Mouse (Mus musculus): ENCODE measurements around the gene Pcyt1a. TPM values are rescaled to one million over a fixed set of nuclear protein-coding genes. Genes with fewer than 3 reads are reported as not detected.
A peak's percentile ranks its signal among the peaks of the same experiment; 100 is the strongest.

The Pcyt1a gene
- 10 to 100 TPM; 39.6 to 42.7 TPM for total RNA-seq (2021)
- long read RNA-seq, experiment 1, full-length matches to known transcripts: 17 of 27 reads
- long read RNA-seq, experiment 1, partial matches to known transcripts: 10 of 27 reads
- long read RNA-seq, experiment 1, other reads (novel, unspliced or antisense): 0 of 27 reads
- long read RNA-seq, experiment 2, full-length matches to known transcripts: 24 of 34 reads
- long read RNA-seq, experiment 2, partial matches to known transcripts: 6 of 34 reads
- long read RNA-seq, experiment 2, other reads (novel, unspliced or antisense): 4 of 34 reads

DNA sequence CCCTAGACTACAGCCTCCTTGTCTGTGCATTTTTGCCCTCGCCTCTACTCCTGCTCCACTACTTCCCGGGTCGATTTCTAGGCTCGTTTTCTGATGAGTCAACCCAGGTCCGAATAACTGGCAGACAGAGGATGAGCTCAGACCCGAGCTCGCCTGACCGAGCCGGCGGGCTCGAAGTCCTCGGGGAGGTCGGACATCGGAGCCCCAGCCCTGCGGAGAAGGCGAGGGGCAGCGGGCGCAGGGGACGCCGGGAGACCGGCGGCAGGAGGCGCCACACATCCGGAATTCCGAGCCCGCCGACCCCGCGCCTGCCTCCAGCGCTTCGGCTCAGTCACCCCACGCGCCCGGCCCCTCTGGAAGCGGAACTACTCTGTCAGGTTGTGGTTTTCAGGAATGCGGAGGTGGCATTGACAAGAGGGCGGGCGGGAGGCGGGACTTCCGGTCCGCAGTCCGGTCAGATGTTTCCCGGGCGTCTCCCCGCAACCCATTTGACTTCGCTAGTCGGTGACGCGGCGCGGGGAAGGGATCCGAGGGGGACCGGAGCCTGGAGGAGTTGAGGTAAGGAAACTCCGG lies at the start of gene Pcyt1a:
Gene Pcyt1a, plus strand, starts transcription at position 448 of the 573 bp plus-strand sequence.
- peak; percentile 86 to 89 for DNase-seq (ENCODE audit: extremely low spot score in 1 of 2, low spot score in 2 of 2)
- Histone ChIP-seq H3K4me3 (peak within 1 kb of the TSS; percentile 69), H3K27ac (peak within 1 kb of the TSS; percentile 94)
- intact Hi-C loops (cut with DNase I): loop anchor here (1.0 to 2.0 kb wide), 2 partner anchors 11 to 98 kb away; partner anchors contain the start of genes Tctex1d2 and Ubxn7
- TF ChIP-seq CTCF (IDR thresholded peaks at IDR 0.05): peak; percentile 32

DNA sequence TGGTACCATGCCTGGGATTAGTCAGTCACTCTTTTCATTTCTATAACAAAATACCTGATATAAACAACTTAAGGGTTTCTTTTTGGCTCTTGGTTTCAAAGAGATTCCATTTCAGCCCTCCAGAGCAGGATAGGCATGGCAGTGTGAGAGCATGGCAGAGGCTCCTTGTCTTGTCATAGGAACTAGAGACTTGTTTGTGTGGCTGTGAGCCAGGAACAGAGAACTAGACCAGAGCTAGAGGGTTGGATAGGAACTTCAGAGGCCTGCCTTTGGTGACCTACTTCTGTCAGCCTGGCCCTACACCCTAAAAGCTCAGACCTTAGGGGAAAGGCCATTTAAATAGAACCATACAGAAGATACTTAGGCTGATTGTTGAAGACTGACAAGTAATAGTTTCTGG lies 47.8 kb upstream of the Pcyt1a start:
- intact Hi-C loops (cut with DNase I): no loop called here

DNA sequence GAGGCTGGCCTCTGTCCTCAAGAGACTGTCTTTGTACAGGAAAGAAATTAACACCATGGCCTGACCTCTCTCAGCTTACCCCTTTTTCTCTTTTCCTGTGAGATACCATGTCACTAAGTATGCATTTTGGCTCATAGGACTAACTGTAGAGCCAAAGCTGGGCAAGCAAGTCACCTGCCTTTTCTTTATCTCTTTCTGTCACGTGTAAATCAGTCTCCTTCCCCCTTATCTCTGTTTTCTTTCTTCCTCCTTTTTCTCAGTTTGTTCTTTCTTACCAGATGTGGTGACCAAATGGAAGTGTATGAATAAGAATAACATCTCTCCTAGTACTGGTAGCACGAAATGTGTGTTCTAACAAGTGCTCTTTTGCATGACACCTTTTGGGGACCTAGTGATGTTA lies 45.8 kb upstream of the Pcyt1a start:
- intact Hi-C loops (cut with DNase I): no loop called here
- TF ChIP-seq CTCF (IDR thresholded peaks at IDR 0.05): no peak
- DNase-seq (ENCODE audit: extremely low spot score in 1 of 2, low spot score in 2 of 2): no peak

More for the DNA sequence above, 47.8 kb upstream of the Pcyt1a start:
- no peak for DNase-seq (ENCODE audit: extremely low spot score in 1 of 2, low spot score in 2 of 2)
- TF ChIP-seq CTCF (IDR thresholded peaks at IDR 0.05): no peak
- no peak overlapping the region for H3K4me3 ChIP-seq
- no peak overlapping the region for H3K27ac ChIP-seq

GRCm38 (mm10) chr16:32386826-32387225 lies 43.9 kb upstream of the Pcyt1a start:
- Histone ChIP-seq H3K27ac (no peak overlapping the region), H3K4me3 (no peak overlapping the region)
- DNase-seq (ENCODE audit: extremely low spot score in 1 of 2, low spot score in 2 of 2): no peak
- intact Hi-C loops (cut with DNase I): no loop called here
- no peak for TF ChIP-seq CTCF (IDR thresholded peaks at IDR 0.05)

More for the DNA sequence above, 45.8 kb upstream of the Pcyt1a start:
- Histone ChIP-seq H3K4me3 (no peak overlapping the region), H3K27ac (no peak overlapping the region)

- intact Hi-C loops (cut with DNase I): no loop called here
- DNase-seq (ENCODE audit: extremely low spot score in 1 of 2, low spot score in 2 of 2): no peak
- no peak for TF ChIP-seq CTCF (IDR thresholded peaks at IDR 0.05)
These were observed 41.7 kb upstream of the Pcyt1a start for GRCm38 (mm10) chr16:32389049-32389448.

GRCm38 (mm10) chr16:32389841-32390240 lies 40.9 kb upstream of the Pcyt1a start:
- intact Hi-C loops (cut with DNase I): no loop called here
- Histone ChIP-seq H3K4me3 (no peak overlapping the region), H3K27ac (no peak overlapping the region)
- no peak for TF ChIP-seq CTCF (IDR thresholded peaks at IDR 0.05)
- no peak for DNase-seq (ENCODE audit: extremely low spot score in 1 of 2, low spot score in 2 of 2)

More at GRCm38 (mm10) chr16:32389049-32389448, 41.7 kb upstream of the Pcyt1a start:
- H3K27ac ChIP-seq: no peak overlapping the region
- no peak overlapping the region for H3K4me3 ChIP-seq

GRCm38 (mm10) chr16:32390882-32391281 lies 39.8 kb upstream of the Pcyt1a start:
- H3K4me3 ChIP-seq: no peak overlapping the region
- intact Hi-C loops (cut with DNase I): no loop called here
- DNase-seq (ENCODE audit: extremely low spot score in 1 of 2, low spot score in 2 of 2): no peak
- H3K27ac ChIP-seq: no peak overlapping the region
- no peak for TF ChIP-seq CTCF (IDR thresholded peaks at IDR 0.05)

DNA sequence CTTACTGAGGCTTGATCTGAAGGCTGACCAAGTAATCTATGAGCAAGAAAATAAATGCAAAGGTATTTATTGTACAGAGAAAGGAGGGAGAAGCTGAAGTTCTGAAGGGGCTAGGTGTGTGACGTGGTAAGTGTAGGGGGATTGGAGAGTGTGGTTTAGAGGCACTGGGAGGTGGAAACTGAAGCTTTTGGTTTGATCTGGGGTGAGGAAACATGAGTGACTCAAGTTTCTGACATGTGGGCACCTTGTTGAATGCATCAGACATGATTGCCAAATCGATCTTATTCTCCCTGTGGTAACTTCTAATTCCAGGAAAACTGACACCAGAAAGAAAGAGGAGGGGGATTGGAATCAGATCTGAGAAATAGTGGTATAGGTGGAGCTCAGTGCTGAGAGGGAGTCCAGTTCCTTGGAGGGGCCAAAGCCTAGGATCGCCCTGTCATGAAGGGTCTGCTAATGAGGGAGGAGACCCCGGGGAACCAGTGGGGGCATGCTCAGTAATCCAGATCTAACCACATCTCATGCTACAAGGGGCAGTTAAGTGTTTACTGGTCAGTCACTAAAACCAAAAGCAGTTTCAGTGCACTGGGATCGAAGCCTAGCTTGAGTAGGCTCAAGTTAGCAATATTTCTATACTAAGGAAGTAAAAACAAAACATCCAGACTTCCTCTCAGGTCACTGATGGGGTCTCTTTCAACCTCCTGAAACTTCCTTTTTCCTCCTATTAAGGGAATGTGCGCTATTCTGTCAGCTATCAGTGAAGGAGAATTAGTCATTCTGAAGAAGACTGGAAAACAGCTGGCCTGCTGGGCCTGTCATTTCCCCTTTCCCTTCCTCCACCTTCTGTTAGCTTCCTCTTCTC lies 34.8 kb upstream of the Pcyt1a start:
- Histone ChIP-seq H3K27ac (no peak overlapping the region), H3K4me3 (no peak overlapping the region)
- DNase-seq (ENCODE audit: extremely low spot score in 1 of 2, low spot score in 2 of 2): no peak
- intact Hi-C loops (cut with DNase I): no loop called here
- no peak for TF ChIP-seq CTCF (IDR thresholded peaks at IDR 0.05)

DNA sequence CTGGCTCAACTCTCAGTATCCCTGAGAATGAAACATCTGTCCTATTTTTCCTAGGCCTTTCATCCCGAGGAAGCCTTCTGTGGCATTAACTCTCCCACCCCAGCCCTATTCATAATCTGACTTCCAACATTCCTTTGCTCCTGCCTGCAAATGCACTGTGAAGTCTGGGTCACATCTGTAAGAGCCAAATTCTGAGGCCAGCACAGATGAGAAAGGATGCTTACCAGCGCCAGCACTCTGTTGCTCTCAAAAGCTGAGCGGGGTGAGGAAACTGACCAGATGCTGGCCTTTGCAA lies 34.2 kb upstream of the Pcyt1a start:
- no peak overlapping the region for H3K4me3 ChIP-seq
- intact Hi-C loops (cut with DNase I): no loop called here
- no peak for TF ChIP-seq CTCF (IDR thresholded peaks at IDR 0.05)
- no peak overlapping the region for H3K27ac ChIP-seq
- no peak for DNase-seq (ENCODE audit: extremely low spot score in 1 of 2, low spot score in 2 of 2)

DNA sequence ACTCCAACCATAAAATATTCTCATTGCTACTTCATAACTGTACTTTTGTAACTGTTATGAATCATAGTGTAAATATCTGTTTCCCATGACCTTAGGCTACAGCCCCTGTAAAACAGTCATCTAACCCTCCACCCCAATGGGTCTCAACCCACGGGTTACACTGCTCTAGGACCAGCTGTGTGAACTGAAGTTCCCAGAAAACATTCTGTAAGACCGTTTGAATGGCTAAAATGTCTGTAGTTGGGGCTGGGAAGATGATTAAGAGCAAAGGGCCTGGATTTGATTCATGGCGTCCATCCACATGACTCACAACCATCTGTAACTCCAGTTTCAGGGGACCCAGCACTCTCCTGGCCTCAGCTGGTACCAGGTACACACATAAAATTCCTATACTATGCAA lies 32.5 kb upstream of the Pcyt1a start:
- DNase-seq (ENCODE audit: extremely low spot score in 1 of 2, low spot score in 2 of 2): no peak
- Histone ChIP-seq H3K4me3 (no peak overlapping the region), H3K27ac (no peak overlapping the region)
- intact Hi-C loops (cut with DNase I): no loop called here
- TF ChIP-seq CTCF (IDR thresholded peaks at IDR 0.05): no peak

DNA sequence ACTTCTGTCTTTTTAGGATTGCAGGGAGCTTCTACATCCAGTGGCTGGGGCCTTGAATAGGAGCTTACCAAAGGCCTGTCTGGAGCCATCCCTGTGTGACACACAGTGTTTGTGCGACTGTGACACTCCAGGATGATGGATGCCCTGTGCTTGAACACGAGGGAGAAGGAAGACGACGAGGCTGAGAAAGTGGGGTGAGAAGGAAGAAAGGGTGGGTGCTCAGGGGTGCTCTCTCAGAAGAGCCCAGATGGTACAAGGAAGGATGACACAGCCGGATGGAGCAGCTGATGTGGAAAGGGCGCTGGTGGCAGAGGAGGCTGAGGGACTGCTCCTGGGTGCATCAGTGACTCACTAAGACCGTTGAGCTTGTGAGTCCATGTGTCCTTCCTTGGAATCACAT lies 30.5 kb upstream of the Pcyt1a start, which contains the start of gene Tm4sf19:
Gene Tm4sf19, plus strand, starts transcription at position 240 of the 400 bp plus-strand sequence.
- Histone ChIP-seq H3K4me3 (no peak within 1 kb of the TSS), H3K27ac (no peak within 1 kb of the TSS)
- no peak for TF ChIP-seq CTCF (IDR thresholded peaks at IDR 0.05)
- DNase-seq (ENCODE audit: extremely low spot score in 1 of 2, low spot score in 2 of 2): no peak
- intact Hi-C loops (cut with DNase I): no loop called here

GRCm38 (mm10) chr16:32401335-32401965 lies 29.3 kb upstream of the Pcyt1a start:
- Histone ChIP-seq H3K4me3 (no peak overlapping the region), H3K27ac (no peak overlapping the region)
- intact Hi-C loops (cut with DNase I): no loop called here
- DNase-seq (ENCODE audit: extremely low spot score in 1 of 2, low spot score in 2 of 2): no peak
- TF ChIP-seq CTCF (IDR thresholded peaks at IDR 0.05): no peak
